Mouse (Mus musculus) Patski (cell line): Measurements from ENCODE around the gene Nol8. TPM values are rescaled to one million over a fixed set of nuclear protein-coding genes. Genes with fewer than 3 reads are reported as not detected.

Source experiments
- ATAC-seq: fragments of 100-300 bp; one replicate; pipeline ENCODE4 v1.8.0; 2021
- CTCF ChIA-PET: fragments of 350-600 bp; sonication (Branson Sonifier 250); formaldehyde crosslinking; loops from one replicate; lab custom pipeline; 2022; ENCODE audit warnings: inconsistent platforms; lab: Charles Lee
- POLR2A ChIA-PET: fragments of 350-600 bp; sonication (Branson Sonifier 250); formaldehyde crosslinking; loops from one replicate; lab custom pipeline; 2022; ENCODE audit warnings: antibody characterized with exemption, inconsistent platforms; lab: Charles Lee
- DNase-seq: peaks from one replicate; pipeline ENCODE4 v3.0.0-alpha.2; 2011; ENCODE audit warnings: low read depth, low spot score
- H3K27me3 ChIP-seq: fragments of 371-371 bp; one replicate; pipeline ENCODE4 v1.5.1; 2021
- CTCF ChIP-seq: fragments of 100-300 bp; IDR thresholded peaks from one replicate; pipeline ENCODE4 v1.5.1; 2021
- in situ Hi-C: fragments of 300-500 bp; cut with MboI; formaldehyde crosslinking; loops from 3 replicates; pipeline ENCODE4 v1.11.1; 2018; ENCODE audit warnings: low pct_unique_long_range_greater_than_20kb, mixed read lengths
- polyA plus RNA-seq: library from polyadenylated mRNA; unstranded; gene quantifications from one replicate; pipeline ENCODE4 v1.2.3, GENCODE M21; 2021

Nol8 gene
- polyA plus RNA-seq, 1 experiment from 2014 or later: 15.0 TPM

DNA sequence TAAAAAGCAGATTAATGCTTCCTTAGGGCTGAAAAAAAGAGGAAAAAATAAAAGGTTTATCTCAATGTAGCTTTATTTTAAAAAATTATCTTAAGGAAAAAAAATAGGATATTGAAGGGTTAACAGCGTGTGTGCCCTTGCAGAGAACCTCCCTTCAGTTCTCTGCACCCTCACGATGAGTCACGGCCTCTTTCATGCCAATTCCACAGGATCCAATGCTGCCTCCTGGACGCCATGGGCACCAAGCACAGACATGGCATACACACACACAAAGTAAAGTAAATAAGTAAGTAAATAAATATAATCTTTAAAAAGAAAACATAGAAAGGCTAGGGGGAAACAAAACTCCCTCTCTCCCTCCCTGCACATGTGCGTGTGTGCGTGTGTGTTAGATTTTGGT, 10.2 kb upstream of the Nol8 start:
- no peak for TF ChIP-seq CTCF
- no peak for ATAC-seq
- no peak for DNase-seq
- POLR2A ChIA-PET: interaction anchor here (0.5 kb wide), 1 partner anchor 203 kb away, joined by 4 read pairs; no protein-coding TSS in a partner anchor
- in situ Hi-C loops: loop anchor here (5.0 kb wide), 3 partner anchors 80 to 250 kb away; no protein-coding TSS in a partner anchor
- CTCF ChIA-PET: interaction anchor here (0.8 to 1.6 kb wide), 3 partner anchors 154 to 251 kb away, joined by 3 to 8 read pairs (median 3); no protein-coding TSS in a partner anchor
- no peaks in the 10 kb centered on the region for H3K27me3 ChIP-seq

DNA sequence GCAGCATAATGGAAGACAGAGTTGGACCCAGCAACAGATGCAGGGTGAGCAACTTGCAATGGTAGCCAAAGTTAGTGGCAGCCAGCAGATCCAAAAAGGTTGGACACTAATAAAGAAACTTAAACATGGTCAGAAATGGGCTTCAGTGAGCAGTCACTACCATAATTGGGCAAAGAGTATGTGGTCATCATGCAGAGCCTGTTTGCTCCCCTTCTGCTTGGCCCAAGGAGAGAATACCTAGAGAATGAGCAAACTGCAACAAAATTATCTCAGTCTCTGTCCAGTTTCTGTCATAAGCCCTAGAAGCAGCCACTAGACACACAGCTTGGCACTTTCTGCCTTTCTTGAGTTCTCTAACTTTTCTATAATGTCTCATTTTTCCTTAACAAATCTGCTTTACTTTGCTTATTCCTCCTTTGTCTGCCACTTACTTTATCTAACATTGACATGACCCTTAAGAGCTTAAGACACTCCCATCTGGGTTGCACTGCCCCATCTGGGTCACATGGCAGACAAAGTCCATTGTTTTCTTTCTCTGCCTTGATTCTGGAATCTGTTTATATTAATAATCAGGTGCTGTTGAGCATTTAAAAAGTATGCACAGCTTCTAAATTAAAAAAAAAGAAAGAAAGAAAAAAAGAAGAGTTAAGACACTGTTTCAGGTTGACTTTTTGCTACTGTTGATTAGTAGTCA, 9.1 kb upstream of the Nol8 start:
- no peak for TF ChIP-seq CTCF
- POLR2A ChIA-PET: no interaction called here
- DNase-seq (no peak), ATAC-seq (peak; percentile 26)
- H3K27me3 ChIP-seq: no peaks in the 10 kb centered on the region
- CTCF ChIA-PET: interaction anchor here (1.6 to 4.3 kb wide), 5 partner anchors 82 to 200 kb away, joined by 8 to 27 read pairs (median 9); no protein-coding TSS in a partner anchor
- in situ Hi-C loops: loop anchor here (5.0 kb wide), 3 partner anchors 82 to 252 kb away; no protein-coding TSS in a partner anchor

GRCm38 (mm10) chr13:49644731-49645529, 7.9 kb upstream of the Nol8 start:
- in situ Hi-C loops: loop anchor here (5.0 kb wide), 3 partner anchors 83 to 253 kb away; no protein-coding TSS in a partner anchor
- TF ChIP-seq CTCF: peak; percentile 68
- DNase-seq (no peak), ATAC-seq (peak; percentile 51)
- POLR2A ChIA-PET: interaction anchor here (0.8 kb wide), 1 partner anchor 189 kb away, joined by 4 read pairs; no protein-coding TSS in a partner anchor
- CTCF ChIA-PET: interaction anchor here (0.6 to 4.3 kb wide), 15 partner anchors 9 to 253 kb away, joined by 3 to 27 read pairs (median 4); partner anchors contain the start of genes Nol8 and Omd
- H3K27me3 ChIP-seq: no peaks in the 10 kb centered on the region

DNA sequence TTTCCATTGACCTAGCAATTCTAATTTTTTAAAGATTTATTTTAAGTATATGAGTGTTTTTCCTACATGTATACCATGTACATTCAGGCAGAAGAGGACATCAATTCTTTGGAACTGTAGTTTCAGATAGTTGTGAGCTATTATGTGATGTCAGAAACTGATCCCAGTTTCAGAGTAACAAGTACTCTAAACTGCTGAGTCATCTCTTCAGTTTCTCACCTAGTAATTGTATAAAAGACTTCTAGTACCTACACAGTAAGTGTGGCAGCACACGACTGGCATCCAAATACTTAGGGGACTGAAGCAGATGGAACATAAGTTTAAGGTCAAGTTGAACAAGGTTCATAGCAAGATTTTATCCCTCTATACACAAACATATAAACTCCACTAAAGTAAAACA, 6.9 kb upstream of the Nol8 start:
- in situ Hi-C loops: no loop called here
- CTCF ChIA-PET: interaction anchor here (0.8 to 4.3 kb wide), 6 partner anchors 64 to 202 kb away, joined by 3 to 27 read pairs (median 6); partner anchors contain the start of gene Omd
- DNase-seq: no peak
- ATAC-seq: no peak
- H3K27me3 ChIP-seq: no peaks in the 10 kb centered on the region
- no peak for TF ChIP-seq CTCF
- POLR2A ChIA-PET: no interaction called here

- POLR2A ChIA-PET: no interaction called here
- in situ Hi-C loops: no loop called here
These were observed 1.7 kb upstream of the Nol8 start for GRCm38 (mm10) chr13:49651136-49651535.

DNA sequence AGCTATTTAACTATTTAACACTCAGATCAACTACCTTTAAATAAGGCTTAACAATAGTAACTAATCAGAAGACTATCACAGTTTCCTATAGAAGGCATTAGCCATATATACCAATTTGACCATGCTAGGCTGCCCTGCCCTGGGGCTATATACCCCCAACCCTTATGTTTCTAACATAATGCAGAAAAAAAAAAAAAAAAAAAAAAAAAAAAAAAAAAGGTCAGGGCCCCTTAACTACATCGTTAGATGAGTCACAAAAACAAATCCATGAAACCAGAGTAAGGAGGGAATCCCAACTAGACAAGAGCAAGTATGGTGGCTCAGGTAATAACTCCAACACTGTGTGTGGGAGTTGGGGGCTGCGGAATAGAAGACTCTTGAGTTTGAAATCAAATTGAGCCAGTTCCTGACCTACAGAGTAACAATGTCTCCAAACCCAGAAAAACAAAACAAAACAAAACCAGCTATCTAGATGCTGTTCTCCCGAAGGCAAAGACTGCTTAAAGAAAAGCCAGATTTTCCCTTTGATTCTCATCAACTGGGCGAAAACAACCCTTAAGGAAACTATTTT, 1.0 kb upstream of the Nol8 start:
- no peak for TF ChIP-seq CTCF
- POLR2A ChIA-PET: no interaction called here
- no peaks in the 10 kb centered on the region for H3K27me3 ChIP-seq
- DNase-seq (no peak), ATAC-seq (no peak)
- CTCF ChIA-PET: interaction anchor here (1.6 kb wide), 1 partner anchor 203 kb away, joined by 5 read pairs; no protein-coding TSS in a partner anchor
- in situ Hi-C loops: no loop called here

More at GRCm38 (mm10) chr13:49651136-49651535, 1.7 kb upstream of the Nol8 start:
- TF ChIP-seq CTCF: peak; percentile 30
- no peaks in the 10 kb centered on the region for H3K27me3 ChIP-seq
- CTCF ChIA-PET: interaction anchor here (0.9 to 2.1 kb wide), 2 partner anchors 202 to 312 kb away, joined by 3 to 8 read pairs; no protein-coding TSS in a partner anchor
- no peak for ATAC-seq
- no peak for DNase-seq

DNA sequence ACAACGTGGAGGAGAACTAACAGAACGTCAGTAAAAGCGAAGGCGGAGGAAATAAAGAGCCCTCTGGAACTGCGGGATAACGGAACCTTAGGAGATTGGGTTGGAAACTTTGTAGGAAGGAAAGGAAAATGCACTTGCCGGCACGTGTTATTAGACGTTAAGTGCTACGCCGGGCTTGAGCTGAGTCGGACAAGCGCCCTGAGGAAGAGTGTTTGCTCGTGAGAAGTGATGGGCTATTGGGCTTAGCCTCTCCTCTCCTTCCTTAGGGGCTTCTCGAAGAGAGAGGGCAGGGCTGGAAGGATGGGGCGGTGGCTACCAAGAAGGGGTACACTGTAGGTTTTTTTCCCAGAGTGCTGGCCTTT, 283 bp downstream of the Nol8 start:
- DNase-seq (no peak), ATAC-seq (peak; percentile 30)
- CTCF ChIA-PET: interaction anchor here (1.4 to 1.6 kb wide), 2 partner anchors 8 to 204 kb away, joined by 3 to 5 read pairs; no protein-coding TSS in a partner anchor
- in situ Hi-C loops: no loop called here
- no peaks in the 10 kb centered on the region for H3K27me3 ChIP-seq
- POLR2A ChIA-PET: no interaction called here
- no peak for TF ChIP-seq CTCF

- DNase-seq (no peak), ATAC-seq (no peak)
- in situ Hi-C loops: no loop called here
- no peak for TF ChIP-seq CTCF
- POLR2A ChIA-PET: no interaction called here
- no peaks in the 10 kb centered on the region for H3K27me3 ChIP-seq
- CTCF ChIA-PET: interaction anchor here (0.6 to 1.7 kb wide), 2 partner anchors 8 to 10 kb away, joined by 3 to 4 read pairs; no protein-coding TSS in a partner anchor
These were observed 24.9 kb downstream of the Nol8 start for GRCm38 (mm10) chr13:49677793-49678192.

DNA sequence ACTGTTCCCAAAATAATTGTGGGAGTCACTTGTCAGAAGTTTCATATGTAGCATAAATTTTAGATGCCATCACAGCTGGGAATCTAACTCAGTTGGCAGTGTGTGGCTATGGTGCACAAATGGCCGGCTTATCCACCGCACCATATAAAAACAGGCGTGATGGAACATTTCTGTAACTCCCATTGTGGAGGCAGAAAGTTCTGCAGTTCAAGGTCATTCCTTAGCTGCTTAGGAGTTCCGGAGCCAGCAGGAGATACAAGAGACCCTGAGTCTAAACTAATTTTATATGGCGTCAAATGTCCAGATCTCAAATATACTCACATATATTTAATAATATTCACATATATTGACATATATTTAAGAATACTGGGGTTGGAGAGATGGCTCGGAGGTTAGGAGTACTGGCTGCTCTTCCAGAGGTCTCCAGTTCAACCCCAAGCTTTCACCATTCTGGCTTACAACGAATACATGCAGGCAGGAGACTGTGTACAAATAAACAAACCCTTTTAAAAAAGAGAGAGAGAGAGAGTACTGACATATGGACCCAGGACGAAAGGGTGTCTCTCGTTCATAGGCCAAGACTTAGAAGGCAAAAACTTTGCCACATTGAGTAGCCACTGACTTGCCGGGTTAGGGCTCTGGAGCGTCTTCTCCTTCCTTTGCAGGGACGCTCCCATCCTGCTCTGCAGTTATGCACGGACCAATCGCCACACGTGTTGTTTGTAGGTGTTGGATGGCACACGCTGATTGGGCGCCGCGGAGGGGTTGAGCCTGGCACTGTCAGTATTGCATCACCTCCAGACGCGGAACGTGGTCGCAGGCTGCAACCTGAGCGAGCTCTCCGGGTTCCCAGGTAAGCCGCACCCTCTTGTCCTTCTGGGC, 28.7 kb downstream of the Nol8 start, which contains the start of gene Iars:
TSS of gene Iars (plus strand) at position 750 of the 882 bp plus-strand sequence.
- POLR2A ChIA-PET: interaction anchor here (0.7 kb wide), 1 partner anchor 849 kb away, joined by 3 read pairs; no protein-coding TSS in a partner anchor
- CTCF ChIA-PET: no interaction called here
- in situ Hi-C loops: no loop called here

More for the DNA sequence above, 28.7 kb downstream of the Nol8 start, which contains the start of gene Iars:
- no peaks in the 10 kb centered on the region for H3K27me3 ChIP-seq
- ATAC-seq (peak; percentile 99), DNase-seq (peak; percentile 86)
- TF ChIP-seq CTCF: no peak
